Mouse (Mus musculus) testis, postnatal 14 days (tissue): Measurements from ENCODE around the gene Kpnb1.

Experiments used
- DNase-seq: peaks from one replicate; pipeline ENCODE4 v3.0.0; 2021; ENCODE audit warnings: low spot score

Kpnb1 gene

DNA sequence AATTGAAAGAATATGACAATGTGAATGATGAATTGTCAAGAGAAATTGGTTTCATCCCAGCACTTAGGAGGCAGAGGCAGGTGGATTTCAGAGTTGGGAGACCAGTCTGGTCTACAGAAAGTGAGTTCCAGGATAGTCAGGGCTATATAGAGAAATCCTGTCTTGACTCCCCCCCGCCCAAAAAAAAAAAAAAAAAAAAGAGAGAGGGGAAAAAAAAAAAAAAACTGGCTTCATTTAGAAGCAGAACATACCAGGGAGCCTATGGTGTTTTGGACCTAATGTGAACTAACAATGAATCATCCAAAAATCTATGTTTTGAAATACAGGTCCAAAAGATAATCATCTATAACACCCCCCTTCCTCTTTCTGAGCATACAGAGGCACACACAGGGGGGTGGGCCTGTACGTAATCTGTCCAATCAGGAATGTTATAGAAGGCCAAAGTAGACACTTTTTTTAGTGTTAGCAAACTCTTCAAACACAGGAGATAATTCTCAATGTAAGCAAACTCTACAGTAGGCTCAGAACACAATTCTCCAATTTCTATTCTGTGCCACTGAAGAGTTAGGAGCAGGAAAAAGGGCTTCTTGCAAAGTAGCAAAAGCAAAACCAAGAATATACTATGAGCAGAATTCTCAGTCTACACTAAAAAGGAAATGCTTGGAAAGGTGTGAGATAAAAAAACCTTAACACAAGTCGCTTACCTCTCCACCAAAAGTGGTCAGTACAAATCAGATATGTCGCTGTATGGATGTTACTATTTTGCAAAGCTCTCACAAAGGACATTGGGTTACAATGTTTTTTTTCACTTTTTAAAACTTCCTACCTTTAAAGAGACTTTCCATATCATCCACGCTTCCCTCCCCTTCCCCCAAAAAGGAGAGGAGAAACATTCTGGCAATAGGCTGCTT lies 1.7 kb downstream of the Kpnb1 start:
- no peak for DNase-seq

DNA sequence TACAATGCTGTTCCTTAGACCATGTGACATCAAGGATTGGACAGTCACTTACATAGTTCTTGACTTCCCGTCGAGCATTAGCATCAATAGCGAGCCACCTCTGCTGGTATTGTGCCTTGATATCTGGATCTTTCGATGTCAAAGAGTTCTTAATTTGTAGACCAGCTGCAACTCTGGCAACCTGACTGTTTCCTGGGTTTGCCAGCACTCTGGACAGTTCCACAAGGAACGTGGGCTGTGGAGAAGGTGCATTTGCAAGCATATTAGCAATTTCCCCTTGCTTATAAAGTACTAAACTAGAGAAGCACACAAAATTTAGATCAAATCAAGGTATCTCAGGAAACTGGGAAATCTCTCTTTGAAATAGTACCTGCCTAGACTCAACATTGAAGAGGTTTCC lies 2.8 kb downstream of the Kpnb1 start:
- DNase-seq: no peak

DNA sequence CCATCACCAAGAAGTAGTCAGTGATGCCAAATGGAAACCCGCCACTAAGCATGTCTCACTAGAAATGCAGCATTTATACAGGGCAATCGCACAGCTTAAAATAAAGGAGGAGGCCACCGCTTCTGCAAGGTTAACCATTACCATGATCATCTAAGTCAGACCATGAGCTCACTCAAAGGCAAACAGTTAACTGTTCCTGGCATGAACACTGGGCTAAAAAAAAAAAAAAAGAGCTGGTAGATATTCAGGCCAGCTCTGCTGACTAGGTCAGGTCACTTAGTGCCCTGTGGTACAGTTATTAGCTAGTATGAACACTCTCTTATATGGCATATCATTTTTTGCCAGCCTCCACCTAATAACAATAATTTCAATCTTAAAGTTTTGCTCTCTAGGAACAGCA lies 5.2 kb downstream of the Kpnb1 start:
- no peak for DNase-seq

DNA sequence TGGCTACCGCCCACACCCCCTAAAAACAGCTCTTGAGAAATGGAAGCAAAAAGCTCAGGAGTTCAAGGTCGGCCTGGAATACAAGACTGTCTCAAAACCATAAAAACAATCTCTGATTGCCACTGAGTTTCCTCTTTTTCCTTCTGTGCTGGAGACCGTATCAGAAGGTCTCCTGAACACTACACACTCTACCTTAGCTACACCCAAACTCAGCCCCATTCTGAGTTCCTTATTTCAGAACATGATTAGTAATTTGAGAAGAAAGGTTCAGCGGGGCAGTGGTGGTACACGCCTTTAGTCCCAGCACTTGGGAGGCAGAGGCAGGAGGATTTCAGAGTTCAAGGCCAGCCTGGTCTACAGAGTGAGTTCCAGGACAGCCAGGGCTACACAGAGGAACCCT lies 6.6 kb downstream of the Kpnb1 start:
- no peak for DNase-seq

DNA sequence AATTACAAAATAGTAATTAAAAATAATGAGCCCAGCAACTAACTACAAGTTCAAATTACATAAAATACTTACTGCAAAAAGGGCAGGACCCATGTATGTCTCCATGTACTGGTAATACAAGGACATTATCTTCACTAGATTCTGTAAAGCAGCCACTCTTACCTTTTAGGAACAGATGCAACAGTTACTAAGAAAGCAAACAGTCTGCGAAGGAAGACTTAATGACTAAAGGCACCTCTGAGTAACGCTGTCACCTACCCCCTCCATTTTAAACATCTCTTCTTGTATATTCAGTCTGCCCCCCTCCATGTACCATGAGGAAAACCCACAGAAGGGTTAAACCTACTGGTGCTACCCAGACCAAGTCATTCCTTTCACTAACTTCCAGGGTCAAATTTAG lies 9.5 kb downstream of the Kpnb1 start:
- no peak for DNase-seq

DNA sequence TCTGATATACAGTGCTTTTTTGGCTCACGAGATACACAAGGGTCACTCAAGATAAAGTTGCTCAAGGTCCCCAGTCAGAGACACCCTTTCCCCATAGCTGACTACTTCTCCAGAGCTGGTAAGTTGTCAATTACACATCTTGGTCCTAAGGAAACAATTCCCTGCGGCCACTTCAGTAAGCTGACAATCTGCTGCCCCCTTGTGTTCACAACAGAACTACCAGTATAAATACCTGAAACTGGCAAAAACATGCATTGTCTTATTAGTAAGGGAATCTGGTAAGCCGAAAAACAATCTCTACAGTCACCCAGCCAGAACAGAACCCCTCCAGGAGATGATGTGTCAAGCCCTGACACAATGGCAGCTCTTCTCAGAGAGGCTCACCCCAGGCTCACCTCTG lies 10.8 kb downstream of the Kpnb1 start:
- DNase-seq: no peak

DNA sequence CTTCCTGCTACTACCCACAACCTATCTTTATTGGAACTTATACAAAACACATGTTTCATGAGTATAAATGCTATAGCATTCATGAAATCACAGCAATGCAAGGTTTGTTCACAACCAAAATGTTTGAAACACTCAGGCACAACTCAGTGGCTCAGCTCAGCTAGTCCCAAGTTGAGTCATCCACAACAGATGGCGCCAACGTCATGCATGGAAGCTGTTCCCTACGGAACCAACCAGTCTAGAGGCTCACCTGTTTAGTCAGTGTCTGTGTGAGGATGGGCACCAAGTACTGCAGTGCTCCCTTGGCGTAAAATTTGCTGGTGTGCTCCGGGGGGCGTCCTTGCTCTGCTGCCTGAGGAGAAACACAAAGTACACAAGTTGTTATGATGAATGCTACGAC lies 12.2 kb downstream of the Kpnb1 start:
- DNase-seq: no peak

DNA sequence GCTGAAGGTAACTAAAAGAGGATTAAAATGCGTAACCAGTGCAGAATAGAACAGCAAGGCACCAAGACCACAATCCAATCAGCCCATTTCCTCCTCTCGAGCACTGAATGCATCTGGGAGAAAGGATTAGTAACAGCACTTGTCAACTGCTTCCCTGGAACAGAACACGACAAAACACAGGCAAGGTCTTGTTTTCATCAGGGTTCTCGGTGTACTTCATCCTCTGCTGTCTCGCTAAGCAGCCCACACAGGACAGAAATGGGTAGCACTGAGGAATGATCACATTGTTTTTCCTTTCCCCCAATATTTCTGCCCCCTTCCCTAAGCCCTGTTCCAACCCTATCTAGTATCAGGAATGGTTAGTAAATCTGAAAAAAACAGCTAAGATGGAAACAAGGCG lies 27.3 kb downstream of the Kpnb1 start:
- DNase-seq: no peak

DNA sequence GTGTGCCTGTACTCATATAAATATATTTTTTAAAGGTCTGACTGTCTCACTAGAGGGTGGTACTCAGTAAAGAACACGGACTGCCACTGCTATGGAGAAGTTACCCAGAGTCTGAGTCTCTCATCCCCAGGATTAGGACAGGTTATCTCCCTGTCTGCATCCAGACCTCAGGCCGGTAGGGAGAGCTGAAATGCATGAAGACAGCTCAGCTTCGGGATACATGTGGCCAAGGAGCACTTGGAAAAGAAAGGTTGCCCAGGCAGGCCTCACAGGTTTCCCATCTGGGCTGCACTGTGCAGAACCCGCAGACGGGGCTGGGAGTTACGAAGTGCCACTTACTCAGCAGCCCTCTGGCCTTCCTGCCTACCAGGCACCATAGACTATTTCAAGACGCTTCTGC lies 30.7 kb downstream of the Kpnb1 start:
- no peak for DNase-seq

DNA sequence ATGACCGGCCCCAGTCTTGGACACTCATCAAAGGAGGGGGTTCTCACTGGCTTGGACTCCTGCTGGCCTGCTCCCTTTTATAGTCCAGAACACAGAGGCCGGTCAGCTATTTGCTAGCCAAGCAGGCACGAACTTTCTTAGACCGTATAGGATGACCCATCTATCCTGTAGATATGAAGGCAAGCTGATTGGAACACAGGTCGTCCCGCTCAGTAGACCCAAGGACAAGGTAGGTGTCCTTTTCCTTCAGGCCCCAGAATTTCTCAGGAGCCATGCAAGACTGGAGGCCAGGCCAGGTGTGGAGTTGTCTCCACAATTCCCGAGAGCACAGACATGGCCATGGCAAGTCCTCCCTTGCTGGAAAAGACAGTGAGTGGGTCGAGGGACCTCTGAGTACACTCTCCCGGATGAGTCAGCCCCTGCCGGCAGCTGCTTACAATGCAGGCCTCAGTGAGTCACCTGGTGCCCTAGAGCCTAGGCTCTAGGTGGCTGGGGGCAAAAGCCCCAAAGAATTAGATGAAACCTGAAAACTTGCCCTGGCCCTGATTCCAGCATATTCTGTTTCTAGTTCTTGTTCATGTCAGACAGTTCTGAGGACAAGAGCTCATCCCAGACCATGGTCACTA lies 34.9 kb downstream of the Kpnb1 start:
- no peak for DNase-seq

DNA sequence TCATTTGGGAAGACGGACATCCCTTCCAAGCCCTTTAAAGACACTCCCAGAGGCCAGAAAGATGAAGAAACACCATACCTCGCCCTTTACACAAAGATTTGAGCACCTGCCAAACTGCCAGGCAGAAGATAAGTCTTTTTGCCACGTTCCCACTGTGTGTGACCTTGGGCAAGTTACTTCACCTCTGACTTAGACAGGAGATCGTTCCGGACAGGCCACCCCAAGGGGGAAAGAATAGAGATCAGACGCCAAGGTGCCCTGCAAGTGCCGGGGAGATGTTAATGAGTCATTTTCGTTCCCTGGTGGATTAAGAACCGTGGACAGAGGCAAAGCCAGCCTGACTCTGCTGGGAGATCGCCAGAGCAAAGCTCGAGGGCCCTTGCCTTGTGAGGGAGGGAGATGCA lies 35.7 kb downstream of the Kpnb1 start:
- no peak for DNase-seq

DNA sequence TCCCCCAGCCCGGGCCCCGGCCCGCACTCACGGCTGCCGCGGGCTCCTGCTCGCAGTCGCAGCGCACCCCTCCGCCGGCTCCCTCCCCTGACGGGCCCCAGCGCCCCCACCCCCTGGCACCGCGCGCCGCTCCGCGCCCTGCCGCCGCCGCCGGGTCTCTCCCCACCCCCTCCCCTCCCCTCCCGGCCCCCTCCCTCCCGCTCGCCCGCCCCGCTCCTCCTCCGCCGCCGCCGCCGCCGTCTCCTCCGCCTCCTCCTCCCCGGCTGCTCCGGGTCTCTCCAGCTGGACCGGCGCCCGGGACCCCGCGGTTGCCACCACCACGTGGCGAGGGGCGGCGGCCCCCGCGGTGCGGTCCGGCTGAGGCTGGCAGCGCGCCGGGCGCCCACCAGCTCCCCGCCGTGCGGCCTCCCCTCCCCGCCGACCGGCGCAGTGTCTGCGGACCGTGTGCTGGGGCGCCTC lies 36.3 kb downstream of the Kpnb1 start, which contains the start of gene Tbkbp1:
Tbkbp1 (minus strand) TSS at position 153 of the 459 bp plus-strand sequence.
- DNase-seq: peak; percentile 42

DNA sequence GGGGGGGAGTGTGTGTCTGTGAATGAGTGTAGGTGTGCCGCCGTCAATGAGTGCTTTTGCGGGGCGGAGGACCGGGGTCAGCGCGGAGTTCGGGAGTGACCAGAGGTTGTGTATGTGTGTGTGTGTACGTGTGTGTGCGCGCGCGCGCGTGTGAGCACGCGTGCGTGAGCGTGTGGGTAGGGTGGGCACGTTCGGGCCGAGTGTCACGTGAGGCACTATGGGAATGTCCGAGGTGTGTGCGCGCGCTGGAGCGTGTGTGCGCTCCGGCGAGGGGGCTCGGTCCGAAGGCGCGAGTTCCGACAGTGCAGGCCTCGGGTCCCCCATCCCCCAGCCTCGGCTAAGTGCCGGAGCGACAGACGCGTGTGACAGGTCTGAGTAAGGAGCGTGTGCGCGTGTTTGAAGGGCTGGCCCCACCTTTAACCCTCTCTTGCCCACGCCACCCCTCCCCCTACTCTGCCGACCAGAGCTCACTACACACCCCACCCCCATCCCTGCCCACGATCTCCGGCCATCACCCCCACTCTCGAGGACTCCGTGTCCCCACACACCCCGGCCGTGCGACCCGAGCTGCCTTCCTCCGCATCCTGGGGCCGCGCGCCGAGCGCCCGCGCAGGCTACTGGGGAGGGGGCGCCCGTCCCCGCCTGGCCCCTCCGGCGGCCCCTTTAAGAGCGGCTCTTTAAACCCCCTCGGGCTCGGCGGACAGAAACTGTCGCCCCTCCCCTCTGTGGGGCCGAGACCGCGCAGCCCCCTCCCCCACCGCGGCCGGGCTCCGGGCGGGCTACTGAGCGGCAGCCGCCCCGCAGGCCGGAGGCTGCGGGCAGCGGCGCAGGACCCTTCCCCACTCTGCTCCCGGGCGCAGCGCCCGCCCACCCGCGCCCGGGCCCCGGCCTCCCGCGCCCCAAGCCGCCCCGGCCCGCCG lies 37.0 kb downstream of the Kpnb1 start:
- DNase-seq: peak; percentile 81

DNA sequence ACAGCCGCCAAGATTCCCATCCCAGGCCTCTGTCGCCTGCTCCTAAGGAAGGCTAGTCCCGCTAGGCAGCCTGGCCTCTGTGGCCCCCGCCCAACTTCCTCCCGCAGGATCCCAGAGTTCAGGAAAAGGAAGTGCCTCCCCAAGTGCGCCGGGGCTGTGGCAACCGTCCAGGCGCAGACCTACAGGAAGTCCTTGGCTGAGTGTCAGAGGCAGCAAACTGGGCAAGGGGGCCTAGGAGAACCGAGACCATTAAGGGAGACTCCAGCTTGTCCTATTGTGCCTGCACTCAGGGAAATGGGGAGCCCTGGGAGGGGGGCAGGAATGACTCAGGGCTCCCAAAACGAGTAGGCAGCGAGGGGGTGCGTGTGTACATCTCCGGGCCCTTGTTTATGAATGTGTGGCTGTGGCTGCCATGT lies 37.7 kb downstream of the Kpnb1 start:
- DNase-seq: peak; percentile 54

DNA sequence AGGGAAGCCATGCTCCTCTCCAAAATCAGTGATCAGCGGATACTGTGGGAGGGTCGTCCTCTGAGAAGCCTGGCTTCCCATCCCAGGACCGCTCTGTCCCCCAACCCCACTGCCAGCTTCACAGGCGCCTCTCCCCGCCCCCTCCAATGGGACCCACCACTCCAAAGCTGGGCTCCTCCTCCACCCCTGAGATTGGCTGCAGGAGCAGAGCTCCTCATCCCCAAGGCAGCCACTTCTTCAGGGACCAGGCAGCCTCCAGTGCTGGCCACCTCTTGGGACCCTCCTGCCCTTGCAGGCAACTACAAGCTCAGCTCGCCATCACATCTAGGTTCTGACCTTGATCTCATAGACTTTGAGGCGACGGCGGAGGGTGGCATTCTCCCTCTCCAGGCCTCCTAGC lies 38.7 kb downstream of the Kpnb1 start:
- no peak for DNase-seq

DNA sequence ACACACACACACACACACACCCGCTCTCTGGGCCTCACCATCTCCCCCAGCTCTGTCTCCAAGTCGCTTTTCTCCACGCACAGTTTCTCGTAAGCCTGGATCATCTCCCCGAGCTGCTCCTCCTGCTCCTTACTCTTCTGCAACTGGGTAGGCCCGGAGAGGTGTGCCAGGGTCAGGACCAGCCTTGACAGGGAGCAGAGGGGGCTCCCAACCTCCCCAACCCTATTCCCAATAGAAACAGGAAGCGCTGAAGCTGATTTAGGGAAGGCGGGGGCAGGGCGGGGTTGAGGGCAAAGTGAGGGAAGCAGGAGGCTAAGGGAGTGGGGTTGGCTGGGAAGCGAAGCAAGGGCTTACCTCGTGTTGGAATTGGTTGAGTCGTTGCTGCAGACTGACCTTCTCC lies 39.1 kb downstream of the Kpnb1 start:
- DNase-seq: no peak

DNA sequence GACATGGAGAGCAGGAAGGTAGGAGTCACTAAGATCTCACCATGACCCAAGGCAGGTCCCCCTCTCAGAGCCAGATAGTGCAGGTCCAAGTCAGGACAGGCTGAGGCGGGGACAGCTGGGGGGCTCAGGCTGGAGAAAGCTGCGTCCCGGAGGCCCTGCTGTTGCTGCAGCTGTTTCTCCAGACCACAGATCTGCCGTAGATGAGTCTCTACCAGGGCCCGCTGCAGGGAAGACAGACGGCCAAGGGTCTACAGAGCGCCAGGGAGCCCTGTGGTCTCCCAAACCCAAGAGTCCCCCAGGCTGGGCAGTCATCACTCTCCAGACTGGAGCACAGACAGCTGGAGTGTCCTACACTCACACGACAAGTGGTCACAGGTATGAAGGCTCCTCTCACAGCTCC lies 40.3 kb downstream of the Kpnb1 start:
- no peak for DNase-seq

DNA sequence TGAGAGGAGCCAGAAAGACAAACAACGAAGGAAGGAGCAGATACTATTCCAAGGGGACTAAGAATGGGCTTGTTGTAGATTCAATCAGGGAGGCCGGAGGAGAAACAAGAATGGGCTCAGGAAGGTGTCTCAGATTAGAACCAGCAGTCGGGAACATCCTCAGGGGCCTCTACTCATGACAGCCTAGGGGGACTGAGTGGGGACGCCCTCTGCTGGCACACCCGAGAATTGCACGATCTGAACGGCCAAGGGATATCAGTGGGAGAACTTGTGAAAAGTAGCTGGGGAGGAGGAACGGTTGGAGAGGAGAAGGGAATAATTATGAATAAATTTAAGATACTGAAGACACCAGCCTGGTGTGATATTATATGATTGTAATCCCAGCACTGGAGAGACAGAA lies 41.0 kb downstream of the Kpnb1 start:
- DNase-seq: peak; percentile 73

DNA sequence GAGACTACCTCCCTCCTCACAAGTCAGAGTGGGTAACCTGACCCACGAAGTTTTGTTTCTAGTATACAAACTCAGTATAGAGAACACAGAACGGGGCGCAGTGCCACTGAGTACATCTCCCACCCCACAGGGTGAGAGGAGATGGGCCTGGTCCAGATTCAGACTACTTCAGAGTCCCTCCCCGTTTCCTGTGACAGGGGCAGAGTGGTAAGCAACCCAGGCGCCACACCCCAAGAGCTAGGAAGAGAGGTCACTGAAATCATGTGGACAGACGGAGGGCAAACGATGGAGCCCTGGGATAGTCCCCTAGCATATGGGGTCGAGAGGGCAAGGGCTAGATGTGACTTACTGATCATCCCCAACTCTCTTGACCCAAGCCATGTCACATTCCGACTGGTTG lies 41.7 kb downstream of the Kpnb1 start:
- DNase-seq: no peak

DNA sequence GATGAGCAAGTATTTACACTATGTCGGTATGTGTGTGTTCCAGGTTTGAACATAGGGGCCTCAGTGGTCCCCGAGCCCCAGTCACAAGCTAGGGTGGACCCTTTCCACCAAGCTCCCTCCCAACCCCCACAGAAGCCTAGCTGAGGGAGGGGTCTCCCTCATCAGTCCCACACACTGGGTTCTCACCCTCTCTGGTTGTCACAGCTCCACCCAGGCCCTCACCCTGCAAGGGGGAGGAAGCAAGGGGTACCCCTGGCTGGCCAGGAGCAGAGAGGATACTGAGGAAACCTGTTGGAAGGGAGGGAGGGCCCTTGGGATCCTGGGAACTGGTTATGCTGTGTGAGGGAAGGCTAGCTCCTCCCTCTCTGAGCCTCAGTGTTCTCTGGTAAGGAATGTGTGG lies 42.4 kb downstream of the Kpnb1 start:
- no peak for DNase-seq

DNA sequence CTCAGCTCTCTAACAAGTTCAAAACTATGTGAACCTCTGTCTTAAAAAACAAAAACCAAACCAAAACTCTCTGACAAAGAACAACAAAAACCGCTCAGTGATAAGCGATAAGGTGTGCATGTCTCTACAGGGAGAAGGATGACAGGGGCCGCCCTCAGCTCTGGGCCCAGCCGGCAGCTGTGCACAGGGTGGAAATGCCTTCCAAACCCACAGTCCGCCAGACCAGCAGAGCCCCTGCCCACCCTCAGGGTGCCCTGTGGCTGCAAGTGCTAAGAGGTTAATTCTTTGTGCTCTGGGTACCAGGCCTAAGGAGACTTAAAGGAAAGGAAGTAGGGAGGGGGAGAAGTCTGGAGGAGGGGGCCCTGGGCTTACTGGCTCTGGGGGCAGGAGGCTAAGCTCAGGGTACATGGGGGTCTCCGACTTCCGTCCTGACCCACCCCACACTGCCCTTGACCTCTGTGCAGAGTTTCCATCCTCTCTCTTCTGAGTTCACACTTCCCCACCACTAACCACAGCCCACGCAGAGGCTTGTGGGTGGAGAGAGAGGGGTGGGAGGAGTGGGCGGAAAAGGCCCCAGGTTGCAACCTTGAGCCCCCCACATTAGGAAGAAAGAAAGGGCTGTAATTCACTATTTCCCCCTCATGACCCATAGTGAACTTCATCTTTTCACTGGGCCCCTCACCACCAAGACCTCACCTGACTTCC lies 44.3 kb downstream of the Kpnb1 start:
- DNase-seq: no peak

DNA sequence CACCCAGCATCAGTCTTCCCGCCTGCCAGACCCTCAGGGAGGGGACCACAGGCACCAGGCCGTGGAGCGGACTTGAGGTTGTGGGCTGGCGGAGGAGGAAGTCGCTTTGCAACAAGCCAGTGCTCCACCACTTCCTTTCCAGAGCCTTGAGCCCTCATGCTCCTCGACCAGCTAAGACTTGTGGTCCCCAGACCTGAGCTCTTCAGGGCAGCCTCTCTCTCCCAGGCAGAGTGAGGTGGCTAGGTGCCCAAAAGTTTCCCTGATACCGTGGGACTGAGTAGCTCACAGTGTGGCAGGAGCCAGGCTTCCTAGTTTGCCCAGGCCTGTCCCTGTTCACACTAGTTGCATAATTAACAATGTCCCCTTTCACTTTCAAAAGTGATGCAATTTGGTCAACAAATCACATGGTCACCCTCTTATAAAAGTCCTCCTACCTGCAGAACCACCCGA lies 45.5 kb downstream of the Kpnb1 start:
- DNase-seq: no peak
